Mouse (Mus musculus) kidney, adult 11 months (tissue): ENCODE results near the gene Kif26a.

Source experiments
- DNase-seq: peaks from one replicate; pipeline ENCODE4 v3.0.0; 2022

Gene Kif26a

DNA sequence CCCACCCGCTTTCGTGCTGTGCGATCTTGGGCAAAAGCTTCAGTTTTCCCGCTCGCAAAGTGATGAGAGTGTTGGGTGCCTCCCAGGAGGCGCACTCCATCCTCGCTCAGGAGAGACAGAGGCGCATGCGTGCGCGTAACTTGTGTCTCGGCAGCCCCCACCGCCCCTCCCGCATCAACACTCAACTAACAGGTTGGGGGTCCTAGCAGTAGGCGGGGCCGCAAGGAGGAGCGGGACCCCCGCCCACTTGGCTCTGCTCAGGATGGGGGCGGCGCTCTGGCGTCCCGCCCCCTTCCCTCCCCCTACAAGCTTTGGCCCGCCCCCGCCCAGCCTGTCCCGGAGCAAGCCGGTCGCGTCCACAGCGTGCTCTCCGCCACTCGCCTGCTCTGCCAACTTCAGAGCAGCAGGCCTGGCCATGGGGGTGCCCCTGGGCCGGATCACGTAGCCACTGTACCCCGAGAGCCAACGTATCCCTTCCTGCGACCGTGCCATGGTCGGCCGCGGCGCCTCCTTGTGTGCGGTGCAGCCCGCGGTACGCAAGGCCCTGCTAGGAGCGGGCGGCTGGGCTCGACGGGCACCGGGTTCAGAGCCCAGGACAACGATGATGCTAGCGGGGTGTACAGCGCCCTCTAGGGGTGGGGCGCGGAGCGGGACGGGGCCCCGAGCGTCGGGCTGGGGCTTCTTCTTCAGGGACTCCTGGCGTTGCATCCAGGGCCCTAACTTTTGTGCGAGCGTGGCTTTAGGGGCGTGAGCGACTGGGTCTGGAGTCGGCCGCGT is at the start of gene Kif26a:
Gene Kif26a, plus strand, starts transcription at position 334 of the 777 bp plus-strand sequence.
- peak; percentile 63 for DNase-seq

DNA sequence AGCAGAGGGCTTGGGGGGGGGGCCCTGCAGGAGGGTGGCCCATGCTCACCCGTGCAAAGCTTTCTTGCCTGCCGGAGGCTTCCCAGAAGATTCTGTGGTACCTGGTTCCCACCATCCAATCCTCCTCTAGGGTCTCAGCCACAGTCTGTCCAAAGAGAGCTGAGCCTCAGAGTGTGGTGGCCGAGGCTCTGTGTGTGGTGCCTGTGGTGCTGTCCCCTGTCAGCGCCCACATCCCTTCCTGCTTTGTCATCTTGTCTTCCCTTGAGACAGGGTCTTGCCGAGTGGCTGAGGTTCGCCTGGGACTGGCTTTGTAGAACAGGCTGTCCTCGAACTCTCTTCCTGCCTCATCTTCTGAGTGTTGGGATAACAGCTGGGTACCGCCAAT is 49.3 kb upstream of the Kif26a start:
- no peak for DNase-seq

DNA sequence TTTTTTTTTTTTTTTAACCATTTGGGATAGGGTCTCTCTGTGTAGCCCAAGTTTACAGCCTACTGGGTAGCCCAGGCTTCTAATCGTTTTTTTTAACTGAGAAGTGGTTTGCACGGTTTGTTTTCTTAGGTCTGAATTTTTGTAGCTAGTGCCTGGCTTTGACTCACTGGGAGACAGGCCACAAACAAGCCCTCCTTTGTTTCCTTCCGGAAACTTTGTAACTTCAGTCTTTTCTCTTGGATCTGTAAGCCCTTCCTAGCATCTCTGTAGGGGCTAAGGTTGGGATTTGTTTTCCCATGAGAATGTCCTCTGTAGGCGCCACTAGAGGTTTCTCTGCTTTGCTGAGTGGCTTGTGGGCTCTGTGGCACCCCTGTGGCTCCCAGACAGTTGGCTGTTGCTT is 45.9 kb upstream of the Kif26a start:
- no peak for DNase-seq

DNA sequence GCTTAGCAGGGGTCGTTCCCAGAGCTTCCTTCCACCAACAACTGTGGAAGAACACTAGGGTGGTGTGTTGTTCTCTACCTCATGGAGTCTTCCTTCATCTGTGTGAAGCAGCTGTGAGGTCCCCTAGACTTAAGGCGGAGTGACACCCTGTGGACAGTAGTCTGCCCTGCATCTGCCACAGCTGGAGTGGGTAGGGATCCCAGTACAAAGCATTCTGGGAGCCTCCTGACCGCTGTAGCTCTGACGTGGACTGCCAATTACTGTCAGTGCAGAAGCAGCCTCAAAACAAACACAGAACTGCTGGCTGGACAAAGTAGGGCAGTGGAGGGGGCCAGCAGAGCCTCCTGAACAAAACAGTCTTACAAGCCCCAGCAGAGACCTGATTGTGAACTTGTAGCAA is 45.0 kb upstream of the Kif26a start:
- DNase-seq: no peak

DNA sequence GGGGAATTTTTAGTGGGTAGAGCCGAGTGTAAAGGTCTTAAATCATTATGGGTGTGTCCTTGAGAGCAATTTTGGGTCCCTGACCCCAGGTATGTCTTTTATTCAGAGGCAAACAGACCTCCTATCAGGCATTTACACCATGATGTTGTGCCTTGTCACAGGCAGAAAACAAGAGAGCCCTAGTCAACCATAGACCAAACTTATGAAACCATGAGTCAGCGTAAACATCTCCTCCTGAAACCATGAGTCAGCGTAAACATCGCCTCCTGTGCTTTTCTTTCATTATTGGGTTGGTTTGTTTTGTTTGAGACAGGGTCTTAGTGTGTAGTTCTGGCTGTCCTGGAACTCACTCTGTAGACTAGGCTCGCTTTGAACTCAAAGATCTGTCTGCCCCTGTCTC is 42.8 kb upstream of the Kif26a start:
- no peak for DNase-seq

DNA sequence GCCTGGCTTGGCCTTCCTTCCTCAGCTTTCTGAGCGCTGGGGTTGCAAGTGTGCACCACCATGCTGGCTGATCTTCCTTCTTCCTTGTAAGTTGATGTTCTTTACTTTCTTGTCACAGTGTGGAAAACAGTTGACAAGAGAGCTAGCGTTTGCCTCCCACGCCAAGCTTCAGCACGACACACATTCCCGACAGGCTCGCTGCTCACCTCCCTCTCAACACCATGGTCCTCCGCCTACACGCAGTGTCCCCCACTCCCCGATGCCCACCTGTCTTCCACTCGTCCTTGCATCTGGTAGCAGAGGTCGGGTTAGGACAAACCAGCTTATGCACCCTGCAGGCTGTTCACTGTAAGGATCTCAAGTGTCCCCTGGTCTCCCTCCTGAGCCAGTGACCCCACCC is 41.1 kb upstream of the Kif26a start:
- DNase-seq: no peak

DNA sequence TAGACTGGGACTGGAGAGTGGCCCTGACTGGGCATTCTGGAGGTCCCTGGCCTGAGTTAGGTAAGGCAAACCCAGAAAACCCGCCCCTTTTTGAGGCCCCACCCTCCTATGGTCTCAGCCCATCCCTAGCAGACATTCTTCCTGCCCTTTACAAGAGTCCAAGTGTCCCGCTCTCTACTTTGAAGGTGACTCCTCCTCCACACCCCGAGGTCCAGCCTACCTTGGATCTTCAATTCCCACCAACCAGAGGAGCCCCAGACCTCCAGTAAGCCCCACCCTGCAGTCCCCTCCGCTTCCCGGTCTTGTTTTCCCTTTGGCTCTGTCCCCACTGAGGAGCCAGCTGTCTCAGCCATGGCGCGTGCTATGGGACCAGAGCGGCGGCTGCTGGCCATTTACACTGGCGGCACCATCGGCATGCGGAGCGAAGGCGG is 39.5 kb upstream of the Kif26a start, which contains the start of gene Aspg:
Gene Aspg, plus strand, starts transcription at position 139 of the 431 bp plus-strand sequence.
- peak; percentile 62 for DNase-seq

DNA sequence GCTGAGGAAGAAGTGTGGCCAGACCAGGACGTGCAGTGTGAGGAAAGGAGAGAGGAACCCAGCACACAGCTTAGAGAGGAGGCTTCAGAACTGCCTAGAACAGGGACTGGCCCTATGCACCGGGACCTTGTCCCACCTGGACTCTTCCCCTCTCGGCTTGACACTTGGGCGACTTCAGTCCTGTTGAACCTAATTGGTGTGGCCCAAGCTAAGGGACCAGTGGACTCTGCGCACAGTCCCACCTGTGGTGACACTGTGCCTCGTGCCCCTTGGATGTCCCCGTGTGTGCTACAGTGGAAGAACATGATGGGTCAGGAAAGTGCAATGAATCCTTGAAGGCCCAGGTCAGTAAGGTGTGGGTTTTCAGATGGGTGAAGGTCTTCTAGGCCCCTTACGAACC is 38.3 kb upstream of the Kif26a start:
- DNase-seq: no peak

DNA sequence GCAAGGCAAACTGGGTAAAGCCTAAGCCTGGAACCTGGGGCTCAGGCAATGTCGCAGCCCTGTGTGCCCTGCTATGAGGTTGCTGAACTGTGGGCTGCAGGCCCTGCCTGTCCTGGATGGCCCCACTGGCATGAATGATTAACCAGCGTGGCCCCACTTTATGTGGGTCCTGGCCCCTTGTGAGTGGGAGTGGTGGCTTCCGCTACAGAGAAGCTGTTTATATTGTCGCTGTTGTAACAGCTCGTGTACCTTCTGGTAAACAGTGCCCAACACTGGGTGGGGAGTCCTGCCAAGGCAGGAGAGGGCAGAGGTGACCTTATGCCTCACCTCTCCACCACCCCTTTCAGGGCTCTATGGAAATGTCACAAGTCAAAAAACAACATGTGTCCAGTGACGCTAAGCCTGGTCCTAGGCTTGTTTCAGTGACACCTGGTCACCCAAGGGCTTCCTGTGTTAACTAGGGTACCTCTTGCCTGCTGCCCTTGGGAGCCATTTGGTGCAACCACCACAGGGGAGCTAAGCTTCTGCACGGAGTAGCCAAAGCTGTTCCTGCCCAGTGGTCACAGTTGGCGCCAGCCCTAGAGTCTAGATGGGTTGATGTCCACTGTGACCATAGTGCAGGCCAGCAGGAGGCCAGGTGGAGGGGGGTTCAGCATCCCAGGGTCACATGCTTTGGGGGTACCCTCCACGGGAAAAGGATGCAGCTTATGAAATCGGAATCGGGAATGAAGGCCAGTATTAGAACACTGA is 37.1 kb upstream of the Kif26a start:
- DNase-seq: peak; percentile 78

DNA sequence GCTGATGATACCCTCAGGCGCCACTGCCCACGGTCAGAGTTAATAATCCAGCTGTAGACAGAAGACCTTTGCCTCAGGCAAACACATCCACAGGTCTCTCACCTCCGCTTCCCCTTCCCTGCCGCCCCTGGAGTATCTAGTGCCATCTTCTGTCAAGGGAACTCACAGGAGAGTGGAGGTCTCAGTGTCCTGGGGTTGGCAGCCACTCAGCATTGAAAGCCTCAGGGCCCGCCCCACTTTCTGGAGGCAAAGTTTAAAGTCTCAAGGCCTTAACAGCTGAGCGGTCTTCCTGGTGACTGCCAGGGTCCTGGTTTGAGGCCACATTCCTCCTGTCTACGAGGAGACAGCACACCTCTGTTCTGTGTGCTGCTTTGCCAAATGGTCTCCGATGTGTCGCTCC is 36.3 kb upstream of the Kif26a start:
- peak; percentile 75 for DNase-seq

DNA sequence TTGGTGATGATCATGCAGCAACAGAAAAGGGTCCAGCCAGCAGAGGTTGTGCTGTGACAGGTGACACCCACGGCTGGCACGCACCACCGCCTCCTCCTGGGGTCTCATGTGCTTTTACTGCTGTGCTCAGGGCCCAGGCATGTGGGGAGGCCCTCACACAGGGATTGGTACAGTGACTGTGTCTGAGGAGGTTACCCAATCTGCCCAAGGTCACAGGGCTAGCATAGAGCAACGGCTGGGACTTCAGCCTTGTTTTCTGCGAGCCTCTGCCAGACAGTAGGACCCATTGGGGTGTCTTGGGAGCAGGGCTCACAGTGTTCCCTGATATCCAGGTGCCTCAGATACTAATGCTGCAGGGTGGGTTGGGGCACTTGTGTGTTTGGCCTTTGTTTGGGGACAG is 34.7 kb upstream of the Kif26a start:
- DNase-seq: no peak

DNA sequence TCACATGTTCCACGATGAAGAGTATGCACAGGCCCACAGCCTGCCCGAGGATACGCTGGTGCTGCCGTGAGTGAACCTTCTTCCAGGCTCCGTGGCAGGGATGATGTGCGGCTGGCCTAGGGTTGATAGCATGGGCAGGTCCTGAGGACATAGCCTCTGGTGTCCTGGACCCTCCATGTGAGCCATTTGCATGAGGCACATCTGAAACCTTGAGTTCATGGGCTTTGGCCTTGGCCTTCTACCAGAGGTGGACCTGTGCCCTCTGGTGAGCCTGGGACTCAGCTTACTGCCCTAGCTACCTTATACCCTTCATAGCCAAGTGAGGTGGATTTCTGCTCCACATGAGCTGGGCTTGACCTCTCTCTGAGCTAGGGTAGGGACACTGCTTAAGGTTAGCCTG is 33.8 kb upstream of the Kif26a start:
- no peak for DNase-seq

DNA sequence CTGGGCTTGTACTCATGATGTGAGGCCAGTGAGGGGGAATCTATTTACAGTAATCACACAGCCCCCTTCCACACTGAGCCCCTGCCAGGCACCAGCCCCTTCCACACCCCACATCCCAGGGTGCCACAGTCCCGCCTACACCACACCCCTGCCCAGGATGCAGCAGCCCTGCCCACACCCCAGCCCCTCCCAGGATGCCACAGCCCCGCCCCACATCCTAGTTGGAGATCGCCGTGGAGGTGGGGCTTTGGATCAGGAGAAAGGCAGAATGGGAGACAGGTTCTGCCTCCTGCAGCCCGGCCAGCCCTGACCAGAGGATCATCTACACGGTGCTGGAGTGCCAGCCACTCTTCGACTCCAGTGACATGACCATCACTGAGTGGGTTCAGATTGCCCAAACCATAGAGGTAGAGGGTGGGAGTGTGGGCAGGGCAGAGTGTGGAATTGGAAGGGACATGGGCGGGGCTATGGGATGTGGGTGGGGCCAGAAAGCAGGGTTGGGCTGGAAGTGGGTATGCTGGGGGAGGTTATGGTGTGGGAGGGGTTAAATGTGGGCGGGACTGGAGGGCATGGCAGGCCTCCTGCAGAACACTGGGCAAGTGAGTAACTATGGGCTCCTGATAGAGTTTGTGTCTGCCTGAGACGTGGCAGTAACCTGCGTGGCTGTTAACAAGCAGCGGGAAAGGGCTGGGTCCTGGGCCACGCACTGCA is 33.2 kb upstream of the Kif26a start:
- no peak for DNase-seq

DNA sequence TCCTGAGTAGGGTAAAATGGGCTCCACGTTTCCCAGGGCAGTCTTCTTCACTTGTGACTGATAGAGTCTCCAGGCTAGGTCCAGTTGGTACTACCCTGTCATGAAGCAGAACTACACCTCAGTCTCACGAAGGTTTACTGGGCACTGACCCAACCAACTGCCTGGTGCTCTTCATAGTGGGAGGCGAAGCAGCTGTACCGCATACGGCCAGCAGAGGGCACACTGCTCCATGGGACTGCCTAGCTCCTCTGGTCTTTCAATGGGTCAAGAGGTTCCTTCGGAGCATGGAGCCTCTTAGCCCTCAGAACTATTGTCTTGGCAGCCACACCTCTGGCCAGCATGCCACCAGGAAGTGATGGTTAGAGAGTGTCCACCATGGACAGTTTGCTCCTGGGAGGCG is 32.3 kb upstream of the Kif26a start:
- peak; percentile 90 for DNase-seq

DNA sequence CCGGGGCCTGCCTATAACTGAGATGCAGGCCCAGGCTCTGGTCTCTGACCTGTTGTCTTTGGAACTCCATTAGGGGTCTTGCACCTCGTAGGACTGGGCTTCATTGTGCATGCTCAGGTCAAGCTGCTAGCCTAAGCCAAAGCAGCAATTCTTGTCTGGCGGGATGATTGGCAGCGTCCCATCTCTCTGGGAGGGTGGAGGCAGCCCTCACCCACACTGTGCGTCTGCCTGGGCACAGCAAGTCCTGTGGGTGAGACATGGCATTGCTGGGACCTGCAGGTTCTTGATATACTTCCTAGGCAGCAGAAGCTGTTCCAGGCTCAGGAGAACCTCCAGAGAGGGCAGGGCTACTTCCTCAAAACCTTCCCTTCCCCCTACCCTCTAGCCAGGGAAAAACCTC is 29.0 kb upstream of the Kif26a start:
- DNase-seq: no peak

DNA sequence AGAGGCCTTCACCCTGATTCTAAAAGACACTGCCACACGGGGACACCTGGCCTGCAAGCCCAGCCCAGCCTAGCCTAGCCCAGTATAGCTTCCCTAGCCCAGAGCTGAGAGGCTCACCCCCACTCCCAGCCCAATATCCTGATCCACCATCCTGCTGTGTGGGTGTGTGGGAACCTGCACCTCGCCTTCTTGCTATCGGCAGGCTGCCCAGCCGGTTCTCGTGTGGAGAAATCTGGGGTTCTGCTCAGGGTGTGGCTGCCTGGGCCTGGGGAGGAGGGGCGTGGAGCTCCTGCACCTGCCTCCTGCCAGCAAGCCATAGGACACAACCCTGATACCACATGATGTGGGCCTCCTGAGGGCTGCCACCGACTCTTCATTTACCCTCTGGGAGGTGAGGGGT is 28.4 kb upstream of the Kif26a start:
- DNase-seq: no peak

DNA sequence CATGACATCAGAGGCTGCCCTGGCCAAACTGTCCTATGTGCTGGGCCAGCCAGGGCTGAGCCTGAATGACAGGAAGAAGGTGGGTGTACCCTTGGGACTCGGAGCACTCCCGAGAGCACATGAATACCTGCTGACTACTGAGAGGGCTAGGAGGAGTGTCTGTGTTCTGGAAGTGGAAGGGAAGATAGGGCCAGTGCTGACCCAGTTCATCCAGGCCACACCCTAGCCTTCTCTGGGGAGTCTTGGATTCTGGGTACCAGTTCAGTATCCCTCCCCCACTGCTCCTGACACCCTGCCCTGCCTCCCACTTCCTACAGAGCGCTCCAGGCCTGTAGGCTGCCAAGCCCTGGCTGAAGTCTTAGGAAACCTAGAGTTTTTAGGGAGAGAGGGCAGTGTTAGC is 24.8 kb upstream of the Kif26a start:
- DNase-seq: no peak

DNA sequence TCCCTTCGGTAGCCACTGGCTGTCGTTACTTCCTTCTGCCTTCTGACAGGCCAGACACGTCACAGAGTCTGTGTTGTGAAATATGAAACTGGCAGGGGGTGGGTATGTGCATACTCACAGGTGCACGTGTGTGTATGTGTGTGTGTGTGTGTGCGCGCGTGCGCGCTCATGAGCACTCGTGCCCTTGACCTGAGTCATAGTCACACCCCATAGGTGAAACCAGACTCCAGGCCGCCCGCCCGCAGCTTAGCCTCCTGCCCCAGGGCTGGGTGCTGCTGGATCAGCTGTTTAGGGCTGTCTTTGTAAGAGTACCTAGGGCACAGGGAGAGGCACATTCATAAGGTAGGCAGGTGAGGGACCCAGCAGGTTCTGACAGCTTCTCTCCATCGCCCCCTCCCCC is 20.1 kb upstream of the Kif26a start:
- peak; percentile 72 for DNase-seq

DNA sequence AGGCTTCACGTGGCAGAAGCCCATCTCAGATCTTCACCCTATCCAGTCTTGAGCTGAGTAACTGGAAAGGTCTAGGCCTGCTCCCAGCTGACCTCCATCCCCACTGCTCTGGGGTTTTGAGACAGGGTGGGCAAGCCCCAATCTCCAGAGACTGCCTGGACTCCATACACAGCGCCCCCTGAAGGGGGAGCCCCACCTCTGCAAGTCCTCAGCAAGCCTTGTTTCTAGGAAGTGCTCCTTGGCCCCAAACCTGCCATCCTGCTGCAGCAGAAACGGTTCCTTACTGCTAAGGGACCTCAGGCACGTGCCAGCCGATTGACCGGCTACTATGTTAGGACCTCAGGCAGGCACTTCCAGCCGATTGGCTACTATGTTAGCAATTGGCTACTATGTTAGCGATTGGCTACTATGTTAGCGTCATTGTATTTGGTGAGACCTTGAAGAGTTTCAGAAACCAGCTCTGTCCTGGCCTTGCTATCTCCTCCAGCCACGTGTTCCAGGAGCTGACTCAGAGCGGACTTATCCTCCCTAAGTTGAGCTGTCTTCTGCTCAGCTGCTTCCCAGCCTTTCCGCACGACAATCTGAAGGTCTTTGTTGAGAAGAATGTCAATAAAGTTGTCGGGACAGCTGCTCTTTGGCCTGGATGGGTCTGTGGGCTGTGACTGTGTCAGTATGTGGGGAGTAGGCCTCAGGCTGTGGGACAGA is 18.9 kb upstream of the Kif26a start:
- no peak for DNase-seq

DNA sequence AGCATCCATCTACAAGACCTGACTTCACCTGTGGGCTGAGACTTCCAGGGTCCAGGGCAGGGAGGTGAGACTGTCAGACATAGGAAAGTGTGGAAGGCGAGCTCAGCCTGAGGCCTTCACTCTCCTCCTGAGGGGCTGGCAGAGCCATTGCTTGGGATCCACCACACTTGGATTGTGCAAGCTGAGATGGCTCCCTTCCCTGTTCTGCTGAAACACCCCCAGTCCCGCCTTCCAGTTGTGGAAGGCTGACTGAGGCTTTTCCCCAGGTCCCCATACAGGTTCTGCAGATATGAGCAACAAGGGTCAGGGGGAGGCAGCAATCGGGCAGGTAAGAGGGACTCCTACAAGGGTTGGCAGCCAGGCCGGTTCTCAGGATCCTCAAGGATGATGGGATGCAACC is 17.5 kb upstream of the Kif26a start:
- DNase-seq: no peak

DNA sequence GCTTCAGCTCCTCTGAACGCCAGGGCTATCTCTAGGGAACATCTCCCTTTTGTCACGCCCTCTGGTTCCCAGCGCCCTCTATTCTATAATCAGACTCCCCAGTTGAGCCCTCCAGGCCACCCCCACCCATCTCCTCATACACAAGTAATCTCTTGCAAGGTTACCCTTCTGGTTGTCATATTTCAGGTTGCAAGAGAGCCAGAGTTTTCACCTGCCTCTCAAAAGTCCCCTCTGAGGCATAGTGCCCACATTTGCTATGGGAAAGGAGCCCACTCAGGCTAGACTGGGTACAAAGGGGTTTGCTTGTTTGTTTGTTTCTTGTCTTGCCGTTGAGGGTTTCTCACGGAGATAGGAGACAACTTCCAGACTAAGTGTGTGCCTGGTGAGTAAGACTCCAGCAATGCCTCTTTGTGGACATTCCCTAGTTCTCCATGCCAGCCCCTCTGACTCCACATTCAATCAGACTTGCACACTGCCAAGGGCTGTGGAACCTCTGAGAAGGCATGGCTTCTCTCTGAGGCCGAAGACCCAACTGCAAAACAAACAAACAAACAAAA is 16.6 kb upstream of the Kif26a start:
- no peak for DNase-seq

DNA sequence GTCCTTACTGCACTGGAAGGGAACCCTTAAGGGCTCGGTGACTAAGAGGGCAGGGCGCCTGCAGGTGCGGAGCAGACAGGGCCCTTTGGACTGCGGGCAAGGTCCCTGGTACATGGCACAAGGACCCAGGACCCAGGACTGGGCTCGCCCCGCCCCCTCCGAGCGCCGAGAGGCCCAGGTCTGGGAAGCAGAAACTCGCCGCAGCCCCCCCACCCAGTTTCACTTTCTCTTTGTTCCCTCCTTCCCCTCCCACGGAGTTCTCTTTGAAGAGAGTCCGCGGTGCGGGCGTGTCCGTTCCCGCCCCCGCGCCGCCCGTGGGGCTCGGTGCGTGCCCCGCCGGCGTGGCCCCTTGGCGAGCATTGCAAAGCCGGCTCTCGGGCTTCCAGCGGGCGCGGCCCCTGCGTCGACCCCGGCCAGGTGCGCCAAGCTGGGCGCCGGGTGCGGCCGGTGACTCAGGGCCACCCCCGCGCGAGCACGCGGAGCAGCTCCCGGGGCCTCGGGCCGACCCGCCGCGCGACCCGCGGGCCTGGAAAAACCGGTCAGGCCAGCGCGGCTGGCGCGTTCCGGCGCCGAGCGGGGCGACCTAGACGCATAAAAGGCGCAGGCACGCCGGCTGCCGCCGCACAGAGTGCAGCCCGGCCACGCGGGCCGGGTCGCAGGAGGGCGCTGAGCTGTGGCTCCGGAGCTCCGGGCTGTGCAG is 15.7 kb upstream of the Kif26a start:
- peak; percentile 89 for DNase-seq
